Mouse (Mus musculus) hindlimb bud, embryonic 11.5 days (tissue): ENCODE results near the gene Ski.

Experiments
- DNase-seq: peaks from one replicate; pipeline ENCODE4 v3.0.0-alpha.2; 2012; ENCODE audit warnings: low read depth, low spot score; ENCODE audit errors: extremely low spot score

Gene Ski

GRCm38 (mm10) chr4:155235311-155236119 is 13.1 kb upstream of the Ski start:
- DNase-seq = peak; percentile 68

GRCm38 (mm10) chr4:155234371-155235310 is 12.2 kb upstream of the Ski start:
- no peak for DNase-seq

- DNase-seq = no peak
Observed at GRCm38 (mm10) chr4:155233878-155234277, 11.5 kb upstream of the Ski start.

- no peak for DNase-seq
Observed at GRCm38 (mm10) chr4:155228461-155228860, 6.1 kb upstream of the Ski start.

- DNase-seq = no peak
Observed at GRCm38 (mm10) chr4:155227986-155228385, 5.6 kb upstream of the Ski start.

GRCm38 (mm10) chr4:155225918-155226317 is 3.5 kb upstream of the Ski start:
- no peak for DNase-seq

- no peak for DNase-seq
Observed at GRCm38 (mm10) chr4:155223594-155224528, 1.5 kb upstream of the Ski start.

GRCm38 (mm10) chr4:155222841-155223593 is 625 bp upstream of the Ski start:
- peak; percentile 79 for DNase-seq

GRCm38 (mm10) chr4:155221599-155222551 is 517 bp downstream of the Ski start:
- DNase-seq = no peak

GRCm38 (mm10) chr4:155221106-155221505 is 1.3 kb downstream of the Ski start:
- DNase-seq = no peak

- DNase-seq = no peak
Observed at GRCm38 (mm10) chr4:155220213-155221100, 1.9 kb downstream of the Ski start.

- DNase-seq = no peak
Observed at GRCm38 (mm10) chr4:155219271-155220212, 2.9 kb downstream of the Ski start.

GRCm38 (mm10) chr4:155218104-155218732 is 4.2 kb downstream of the Ski start:
- DNase-seq = no peak

GRCm38 (mm10) chr4:155217241-155218103 is 4.9 kb downstream of the Ski start:
- DNase-seq = no peak
